ENCODE assay signal across 8 mouse cellular contexts in the genomic region with DNA sequence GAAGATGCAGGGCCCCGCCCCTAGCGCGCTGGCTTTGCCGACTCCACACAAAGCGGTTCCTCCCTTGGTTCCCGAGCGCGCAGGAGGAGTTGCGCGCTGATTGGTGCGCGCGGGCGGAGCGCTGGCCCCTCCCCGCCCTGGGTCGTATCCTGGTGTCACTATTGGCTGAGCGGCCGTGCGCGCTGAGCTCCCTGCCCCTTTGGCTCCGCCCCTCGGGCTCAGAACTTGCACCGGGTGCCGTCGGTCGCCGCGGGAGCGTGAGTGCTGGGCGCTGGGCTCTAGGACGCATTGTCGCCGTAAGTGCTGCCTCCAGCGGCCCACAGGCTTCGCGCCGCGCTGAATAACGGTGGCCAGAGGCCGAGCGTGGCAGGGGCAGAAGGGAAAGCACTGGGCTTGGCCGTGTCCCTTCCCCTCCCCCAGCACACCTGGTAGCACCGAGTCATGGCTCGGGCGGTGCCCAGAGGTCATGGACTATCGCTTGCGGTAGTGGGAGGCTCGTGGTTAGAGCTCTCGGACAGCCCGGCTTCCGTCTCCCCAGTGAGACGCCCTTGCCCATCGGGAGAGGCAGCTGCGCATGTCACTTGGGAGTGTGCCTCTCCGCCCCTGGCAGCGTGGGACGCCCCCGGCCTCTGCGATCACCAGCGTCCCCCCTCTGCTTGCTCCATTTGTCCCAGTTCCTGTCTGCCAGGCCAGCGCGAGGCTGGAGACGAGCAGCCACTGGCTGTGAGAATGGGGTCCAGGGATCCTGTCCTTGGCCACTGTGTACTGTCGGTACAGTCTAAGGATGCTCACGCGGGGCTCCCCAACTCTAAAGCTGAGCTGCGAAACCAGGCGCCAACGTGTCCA. TPM values are rescaled to one million over a fixed set of nuclear protein-coding genes. Genes with fewer than 3 reads are reported as not detected.
DNase-seq lines count a peak whose midpoint lies in the region; ATAC-seq and TF ChIP-seq lines count a peak whose summit lies in the region.

A gene (plus strand): TSS at position 208 of the 846 bp plus-strand sequence.

- no peak for TF ChIP-seq CTCF in bone marrow macrophage, adult 2 months (IDR thresholded peaks at IDR 0.05; ENCODE audit: low read depth, low read length)
- TF ChIP-seq CTCF in embryonic fibroblast, embryonic 13.5 days (IDR thresholded peaks at IDR 0.05; ENCODE audit: borderline replicate concordance, insufficient read depth, low read length): no peak

- DNase-seq in A20 (ENCODE audit: low read depth, low spot score): peak; percentile 98
- peak; percentile 94 to 95 for DNase-seq in heart, adult 9 months (ENCODE audit: low spot score in 2 of 2)
- peak; percentile 82 to 88 for DNase-seq in monocyte, adult 2 months (ENCODE audit: low read depth in 1 of 2, low spot score in 2 of 2)
- DNase-seq in spleen, postnatal 36 days (ENCODE audit: low spot score in 2 of 2): peak; percentile 94 to 95

- peak within 1 kb of the TSS; percentile 69 for H3K9ac ChIP-seq in kidney, embryonic 14.5 days (ENCODE audit: low read depth, low read length)
- peak within 1 kb of the TSS; percentile 50 for H3K9ac ChIP-seq in limb, embryonic 15.5 days

- peak within 1 kb of the TSS; percentile 83 for H3K27ac ChIP-seq in bone marrow macrophage, adult 2 months (ENCODE audit: insufficient read depth, low read depth, low read length)
- H3K27ac ChIP-seq in embryonic fibroblast, embryonic 13.5 days (ENCODE audit: insufficient read depth, low read length): peak within 1 kb of the TSS; percentile 7; the same call in 1 of the 2 replicates
- peak within 1 kb of the TSS; percentile 69; the same call in 1 of the 2 replicates for H3K27ac ChIP-seq in kidney, embryonic 14.5 days (ENCODE audit: low read depth, low read length)
- peak within 1 kb of the TSS; percentile 62 for H3K27ac ChIP-seq in limb, embryonic 15.5 days

- no peak for TF ChIP-seq POLR2A in bone marrow macrophage, adult 2 months (IDR thresholded peaks at IDR 0.05; ENCODE audit: borderline replicate concordance, low read depth, low read length)
- TF ChIP-seq POLR2A in embryonic fibroblast, embryonic 13.5 days (IDR thresholded peaks at IDR 0.05; ENCODE audit: low read depth, low read length): peak; percentile 86

- under 1% methylated on average over 70 of the region's 70 CpGs for WGBS in kidney, embryonic 14.5 days
- under 1% methylated on average over 70 of the region's 70 CpGs for WGBS in limb, embryonic 15.5 days

- ATAC-seq in kidney, embryonic 14.5 days (ENCODE audit: low FRiP score, low TSS enrichment): peak; percentile 98
- peak; percentile 95 for ATAC-seq in limb, embryonic 15.5 days (ENCODE audit: insufficient number of reproducible peaks, low FRiP score, low TSS enrichment, low read depth)

- no peaks in the 10 kb centered on the region for H3K36me3 ChIP-seq in kidney, embryonic 14.5 days (ENCODE audit: control insufficient read depth, insufficient read depth, low read length)
- H3K36me3 ChIP-seq in limb, embryonic 15.5 days: no peaks in the 10 kb centered on the region

- H3K4me2 ChIP-seq in kidney, embryonic 14.5 days (replicated peaks; ENCODE audit: low read depth, low read length): peak within 1 kb of the TSS; percentile 97
- H3K4me2 ChIP-seq in limb, embryonic 15.5 days: peak within 1 kb of the TSS; percentile 97

- no peaks in the 10 kb centered on the region for H3K9me3 ChIP-seq in kidney, embryonic 14.5 days (ENCODE audit: control insufficient read depth, low read length)
- no peaks in the 10 kb centered on the region for H3K9me3 ChIP-seq in limb, embryonic 15.5 days

- peak within 1 kb of the TSS; percentile 86 for H3K4me3 ChIP-seq in bone marrow macrophage, adult 2 months (ENCODE audit: insufficient read depth, low read length)
- H3K4me3 ChIP-seq in embryonic fibroblast, embryonic 13.5 days (ENCODE audit: insufficient read depth, low read length): peak within 1 kb of the TSS; percentile 55
- peak within 1 kb of the TSS; percentile 79 for H3K4me3 ChIP-seq in kidney, embryonic 14.5 days (ENCODE audit: low read length)
- peak within 1 kb of the TSS; percentile 84 for H3K4me3 ChIP-seq in limb, embryonic 15.5 days

- H3K27me3 ChIP-seq in kidney, embryonic 14.5 days (ENCODE audit: control insufficient read depth, insufficient read depth, low read length): no peaks in the 10 kb centered on the region
- no peaks in the 10 kb centered on the region for H3K27me3 ChIP-seq in limb, embryonic 15.5 days

- peaks cover 28% of the 10 kb centered on the region for H3K4me1 ChIP-seq in bone marrow macrophage, adult 2 months (ENCODE audit: control insufficient read depth, insufficient read depth, low read length)
- H3K4me1 ChIP-seq in embryonic fibroblast, embryonic 13.5 days (ENCODE audit: control insufficient read depth, insufficient read depth, low read length): no peaks in the 10 kb centered on the region
- H3K4me1 ChIP-seq in kidney, embryonic 14.5 days (ENCODE audit: control insufficient read depth, insufficient read depth, low read length): no peaks in the 10 kb centered on the region; the same call in 1 of the 2 replicates
- peaks cover 14% of the 10 kb centered on the region for H3K4me1 ChIP-seq in limb, embryonic 15.5 days

RNA-seq across cellular contexts. Expression of the gene that starts here (rescaled TPM):
- 12.6 and 13.9 TPM in 2 replicates for polyA plus RNA-seq in bone marrow macrophage, adult 2 months (2012; ENCODE audit: insufficient read depth, insufficient read length, missing spikeins)
- 10.0 and 11.8 TPM in 2 replicates for polyA plus RNA-seq in embryonic fibroblast, embryonic 13.5 days (2011; ENCODE audit: insufficient read length, low read depth, missing spikeins)
- polyA plus RNA-seq in kidney, embryonic 14.5 days (2014; fragmentation: Nextera tagmentation; extraction: Ambion mirVana): 6.3 and 9.0 TPM in 2 replicates
- 8.5 and 10.2 TPM in 2 replicates for polyA plus RNA-seq in limb, embryonic 15.5 days (2015; fragmentation: Nextera tagmentation; extraction: Ambion mirVana)

Comparison
In these comparisons a context has a peak if more than half of its experiments do, and no peak if none do; other contexts are left out.
1. Peak in every context shown above with its lines: DNase-seq, ATAC-seq, H3K4me3 ChIP-seq and H3K27ac ChIP-seq.
2. H3K27ac ChIP-seq: peak in every context shown above with its lines; median percentile 83 in bone marrow macrophage, adult 2 months; 69 in kidney, embryonic 14.5 days; 62 in limb, embryonic 15.5 days; 7 in embryonic fibroblast, embryonic 13.5 days.